Mouse (Mus musculus) spleen, postnatal 36 days (tissue): ENCODE measurements around the gene Myocd.

ENCODE experiments used
- DNase-seq, 2 experiments: peaks; one replicate each; pipeline ENCODE4 v3.0.0; 2022; ENCODE audit warnings: low spot score in 2 of 2, mixed read lengths in 1 of 2

Gene Myocd

DNA sequence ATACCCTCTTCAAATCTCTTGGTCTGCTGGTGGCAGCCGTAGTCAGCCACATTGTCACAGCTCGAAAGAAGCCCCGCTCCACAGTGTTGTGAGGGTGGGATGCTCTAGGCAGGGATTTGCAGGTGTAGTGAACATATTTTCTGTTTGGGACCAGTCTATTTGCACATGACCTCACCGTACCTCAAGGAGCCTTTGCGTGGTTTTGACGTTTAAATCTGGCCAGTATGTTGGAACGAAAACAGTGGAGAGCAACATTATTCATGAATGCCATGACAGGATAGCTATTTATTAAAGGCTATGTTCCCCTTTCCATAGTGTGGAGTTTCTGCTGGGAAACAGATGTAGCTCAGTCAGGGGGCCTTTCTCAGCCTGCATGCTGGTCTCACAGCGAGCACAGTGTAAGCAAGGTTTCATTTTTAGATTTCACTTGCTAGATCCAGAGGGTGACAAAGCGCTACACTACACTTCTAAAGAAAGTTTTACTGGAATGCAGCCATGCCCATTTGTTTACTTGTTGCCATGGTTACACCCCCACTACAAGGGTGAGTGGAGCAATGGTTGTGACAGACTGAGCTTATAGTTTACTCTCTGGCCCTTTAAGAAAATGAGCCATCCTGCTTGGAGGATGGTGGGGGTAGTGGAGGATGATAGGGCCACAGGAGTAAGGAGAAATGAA is 54.7 kb downstream of the Myocd start:
- no peak for DNase-seq

DNA sequence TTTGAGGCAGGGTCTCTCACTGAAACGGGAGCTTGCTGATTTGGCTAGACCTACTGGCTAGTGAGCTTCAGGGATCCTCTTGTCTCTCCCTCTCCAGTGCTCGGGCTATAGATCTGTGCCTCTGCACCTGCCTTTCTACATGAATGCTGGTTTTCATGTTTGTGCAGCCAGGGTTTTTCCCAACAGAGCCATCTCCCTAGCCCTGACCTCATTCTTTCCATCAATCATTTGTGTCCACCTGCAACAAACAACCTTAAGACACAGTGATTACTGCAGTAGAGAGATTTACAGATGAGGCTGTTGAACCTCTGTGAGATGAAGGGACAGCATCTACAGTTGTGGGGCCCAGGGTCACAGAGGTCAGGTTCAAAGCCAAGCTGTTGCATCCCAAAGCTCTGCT is 56.0 kb downstream of the Myocd start:
- no peak for DNase-seq

DNA sequence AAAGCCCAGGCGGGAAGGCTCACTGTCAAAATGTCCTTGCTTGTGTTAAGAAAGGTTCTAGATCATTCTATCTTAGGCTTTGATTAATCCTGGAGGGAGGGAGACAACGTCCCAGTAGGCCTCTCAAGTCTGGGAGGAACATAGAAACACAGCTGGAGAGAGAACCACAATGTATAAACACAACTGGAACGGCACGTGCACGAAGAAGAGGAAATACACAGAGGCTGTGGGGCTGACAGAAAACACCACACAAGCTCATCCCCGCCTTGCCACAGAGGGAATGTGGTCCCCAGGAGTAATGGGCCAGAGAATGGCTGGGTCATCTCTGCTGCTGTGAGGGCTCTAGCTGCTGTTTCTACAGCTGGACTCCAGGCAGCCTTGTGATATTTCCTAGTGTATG is 58.1 kb downstream of the Myocd start:
- no peak for DNase-seq

DNA sequence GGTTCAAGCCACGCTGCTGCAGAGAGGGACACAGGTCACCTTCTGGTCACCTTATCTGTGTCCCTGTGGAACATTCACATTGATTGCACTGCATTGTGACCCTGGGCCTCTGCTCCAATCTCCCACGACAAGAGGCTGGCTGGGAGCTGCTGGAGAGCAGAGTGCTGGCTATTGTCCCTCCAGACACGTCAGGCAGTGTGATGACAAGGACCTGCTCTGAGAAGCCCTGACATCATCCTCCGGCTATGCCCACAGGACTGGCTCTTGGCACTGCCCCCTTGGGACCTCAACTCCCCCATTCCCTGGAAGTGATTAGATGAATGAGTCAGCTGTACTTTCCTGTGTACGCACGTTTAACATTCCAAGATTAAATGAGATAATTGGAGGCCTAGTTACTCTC is 60.3 kb downstream of the Myocd start:
- no peak for DNase-seq

DNA sequence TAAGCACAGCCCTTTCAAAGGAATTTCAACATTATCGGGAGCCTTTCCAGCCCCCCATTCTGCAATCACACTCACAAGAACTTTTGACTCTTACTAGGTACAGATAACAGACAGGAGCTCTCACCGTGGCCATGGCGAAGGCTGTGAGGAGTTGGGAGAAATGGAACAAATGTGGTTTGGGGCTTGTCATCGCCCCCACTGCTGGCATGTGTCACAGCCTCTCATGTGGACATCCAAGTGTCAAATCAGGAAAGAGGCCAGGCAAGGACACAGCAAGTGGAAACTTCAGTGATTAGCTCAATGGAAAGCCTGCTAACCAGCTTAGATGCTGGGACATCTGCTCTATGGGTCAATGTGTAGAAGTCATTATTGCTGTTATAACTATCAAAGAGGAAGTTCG is 64.5 kb downstream of the Myocd start:
- DNase-seq: no peak

DNA sequence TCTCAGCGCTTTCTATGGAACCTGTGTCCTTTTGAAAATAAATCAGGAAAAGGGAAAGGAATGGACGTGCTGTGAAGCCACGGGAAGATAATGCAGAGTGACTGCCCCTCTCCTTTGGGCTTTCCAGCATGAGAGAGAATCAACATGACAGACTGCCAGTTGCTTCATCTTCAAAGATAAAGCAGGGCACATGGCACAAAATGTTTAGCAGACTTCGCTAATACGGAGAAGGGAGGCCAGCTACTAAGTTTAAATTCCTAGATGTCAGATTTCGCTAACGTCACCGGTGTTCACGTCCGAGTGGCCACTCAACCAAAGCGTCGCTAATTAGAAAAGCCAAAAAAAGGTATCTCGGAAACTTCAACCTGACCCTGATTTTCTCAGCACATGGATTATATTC is 65.1 kb downstream of the Myocd start:
- DNase-seq: no peak

DNA sequence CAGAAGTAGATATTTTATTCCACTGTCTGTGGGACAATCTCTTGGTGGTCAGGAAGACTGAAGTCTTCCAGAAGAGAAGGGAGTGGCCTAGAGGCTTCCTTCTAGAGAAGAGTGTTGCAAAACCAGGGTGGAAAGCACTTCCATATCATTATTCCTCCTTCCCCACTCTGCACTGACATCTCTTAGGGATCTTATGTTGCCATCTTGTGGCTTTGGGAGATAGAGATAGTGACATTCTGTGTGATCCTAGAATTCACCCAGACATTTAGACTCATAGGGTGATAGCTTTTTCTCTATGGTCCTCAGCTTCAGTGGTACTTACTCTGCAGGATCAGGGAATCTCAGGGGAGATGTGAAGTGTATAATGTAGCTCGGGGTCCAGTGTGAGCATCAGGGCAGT is 66.8 kb downstream of the Myocd start:
- DNase-seq: no peak

DNA sequence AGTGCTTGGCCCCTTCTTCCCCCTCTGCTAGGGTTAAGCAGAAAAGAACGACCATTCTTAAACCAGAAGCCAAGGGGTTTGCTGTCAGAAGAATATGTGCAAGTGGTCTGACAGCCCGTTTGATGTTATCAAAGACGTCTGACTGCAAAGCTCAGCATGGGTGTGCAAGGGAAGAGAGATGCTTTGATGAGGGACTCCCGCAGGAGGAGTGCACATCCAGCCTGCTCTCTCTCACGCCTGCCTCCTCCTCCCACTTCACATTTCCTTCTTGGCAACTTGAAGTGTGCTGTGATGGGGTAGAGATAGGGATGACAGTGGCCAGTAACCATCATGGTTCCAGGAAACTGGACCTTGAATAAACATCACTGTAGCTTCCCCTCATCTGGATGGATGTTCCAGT is 67.6 kb downstream of the Myocd start:
- DNase-seq: no peak

DNA sequence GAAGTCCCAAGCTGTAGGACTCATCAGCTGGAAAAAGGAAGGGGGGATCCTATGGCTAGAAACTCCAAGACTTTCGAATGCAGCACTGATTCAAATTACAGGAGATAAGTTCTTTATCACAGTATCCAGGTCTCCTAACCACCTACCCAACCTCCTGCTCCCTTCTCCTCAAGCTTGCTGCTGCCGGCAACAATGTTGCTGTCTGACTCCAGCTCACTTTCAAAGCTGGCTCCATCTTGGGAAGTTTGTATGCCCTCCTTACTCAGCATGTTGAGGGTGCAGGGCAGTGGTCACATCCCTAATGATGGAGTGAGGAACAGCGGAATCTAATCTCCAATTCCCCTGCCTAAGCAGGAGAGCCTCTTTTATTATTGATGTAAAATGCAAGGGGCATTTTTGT is 71.8 kb downstream of the Myocd start:
- DNase-seq: no peak

DNA sequence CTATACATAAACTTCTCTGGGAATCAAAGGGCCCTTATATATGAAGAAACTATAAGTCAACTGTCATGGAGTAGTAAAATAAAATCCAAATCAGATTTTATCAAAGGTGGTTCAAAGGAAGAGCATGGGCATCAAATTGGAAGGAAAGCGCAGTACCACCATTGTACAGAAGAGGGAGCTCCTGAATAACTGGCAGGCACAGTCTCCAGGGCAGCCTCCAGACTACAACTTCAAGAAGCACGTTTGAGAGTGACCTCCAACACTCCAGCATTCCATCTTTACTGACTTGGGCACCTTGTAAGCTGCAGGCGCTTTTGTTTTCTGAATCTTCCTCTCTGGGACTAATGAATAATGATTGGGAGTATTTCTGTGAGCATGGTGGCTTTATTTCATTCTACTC is 72.5 kb downstream of the Myocd start:
- no peak for DNase-seq

DNA sequence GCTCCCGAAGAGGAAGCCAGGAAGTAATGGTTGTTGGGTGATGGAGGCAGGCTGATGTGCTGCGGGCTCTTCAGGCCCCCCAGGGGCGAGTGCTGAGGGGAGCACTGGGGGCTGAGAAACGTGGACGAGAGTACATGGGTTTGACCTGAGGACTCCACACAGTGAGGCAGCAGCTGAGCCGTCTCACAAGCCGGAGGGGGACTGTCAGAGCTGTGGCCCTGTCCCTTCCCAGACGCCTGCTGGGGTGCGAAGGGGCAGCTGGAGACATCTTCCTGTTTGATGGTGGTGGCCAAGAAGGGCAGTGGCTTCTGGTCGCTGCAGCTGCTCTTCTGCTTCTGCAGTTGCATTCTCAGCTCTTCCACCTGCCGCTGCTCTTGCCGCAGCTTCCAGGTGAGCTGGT is 82.8 kb downstream of the Myocd start:
- no peak for DNase-seq

DNA sequence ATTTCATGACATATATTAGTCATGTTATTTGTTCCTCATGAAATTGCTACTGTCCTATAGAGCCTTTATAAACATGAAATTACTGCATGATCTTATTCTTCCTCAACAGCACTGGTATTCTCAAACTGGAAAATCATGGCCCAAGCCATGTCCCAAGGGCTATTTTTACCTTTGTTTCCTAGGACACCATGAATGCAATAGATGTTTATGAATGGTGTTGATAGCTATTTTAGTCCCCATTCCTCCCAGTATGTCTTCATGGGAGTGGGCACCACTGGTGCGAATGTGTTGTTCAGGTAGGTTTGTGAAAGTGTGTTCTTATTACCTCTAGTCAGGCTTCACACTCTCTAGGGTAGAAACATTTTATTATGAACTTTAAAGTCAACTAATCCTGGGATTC is 84.7 kb downstream of the Myocd start:
- DNase-seq: no peak

DNA sequence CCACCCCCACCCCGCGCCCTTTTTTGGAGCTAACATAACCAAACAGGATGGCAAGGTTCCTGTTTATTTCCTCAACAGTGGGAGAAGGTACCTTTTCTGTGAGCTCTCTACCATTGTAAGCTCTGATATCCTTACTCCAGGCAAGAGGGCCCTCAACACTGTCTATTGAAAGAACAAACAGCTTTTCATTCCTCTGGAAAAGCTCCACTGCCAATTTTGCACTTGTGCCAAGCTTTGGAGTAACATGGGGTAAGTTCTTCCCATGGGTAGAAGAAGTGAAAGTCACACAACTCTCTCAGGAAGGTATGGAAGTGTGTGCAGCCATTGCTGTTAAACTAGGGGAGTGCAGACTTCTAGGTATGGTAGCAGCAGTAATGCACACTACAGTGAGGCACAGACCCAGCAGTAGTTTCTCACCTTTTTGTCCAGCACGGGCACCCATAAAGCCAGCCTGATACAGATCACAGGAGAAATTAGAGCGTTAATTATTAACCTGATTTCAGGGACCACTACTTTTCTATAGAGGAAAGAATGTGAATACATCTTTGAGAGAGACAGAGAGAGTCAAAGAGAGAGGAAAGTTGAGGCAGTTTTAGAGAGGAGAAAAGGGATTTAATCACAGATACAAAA is 99.6 kb downstream of the Myocd start:
- no peak for DNase-seq

DNA sequence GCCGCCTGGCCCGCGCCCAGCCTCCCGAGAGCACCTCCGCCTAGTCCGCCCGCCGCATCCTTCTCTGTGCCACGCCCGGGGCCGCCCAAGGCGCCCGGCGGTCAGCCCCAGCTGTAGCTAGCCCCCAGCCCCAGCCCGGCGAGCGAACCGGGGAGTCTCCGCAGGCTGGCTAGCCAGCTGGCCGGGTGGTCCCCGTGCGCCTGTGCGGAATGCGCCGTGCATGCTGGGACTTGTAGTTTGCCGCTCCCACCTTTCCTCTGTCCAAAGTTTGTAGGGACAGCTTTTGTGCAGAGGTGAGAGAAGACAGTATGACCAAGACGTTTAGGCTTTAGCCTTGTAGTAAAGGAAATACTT is 107.0 kb downstream of the Myocd start, which contains the start of gene Arhgap44:
Gene Arhgap44, minus strand, starts transcription at position 195 of the 354 bp plus-strand sequence.
- DNase-seq: no peak

DNA sequence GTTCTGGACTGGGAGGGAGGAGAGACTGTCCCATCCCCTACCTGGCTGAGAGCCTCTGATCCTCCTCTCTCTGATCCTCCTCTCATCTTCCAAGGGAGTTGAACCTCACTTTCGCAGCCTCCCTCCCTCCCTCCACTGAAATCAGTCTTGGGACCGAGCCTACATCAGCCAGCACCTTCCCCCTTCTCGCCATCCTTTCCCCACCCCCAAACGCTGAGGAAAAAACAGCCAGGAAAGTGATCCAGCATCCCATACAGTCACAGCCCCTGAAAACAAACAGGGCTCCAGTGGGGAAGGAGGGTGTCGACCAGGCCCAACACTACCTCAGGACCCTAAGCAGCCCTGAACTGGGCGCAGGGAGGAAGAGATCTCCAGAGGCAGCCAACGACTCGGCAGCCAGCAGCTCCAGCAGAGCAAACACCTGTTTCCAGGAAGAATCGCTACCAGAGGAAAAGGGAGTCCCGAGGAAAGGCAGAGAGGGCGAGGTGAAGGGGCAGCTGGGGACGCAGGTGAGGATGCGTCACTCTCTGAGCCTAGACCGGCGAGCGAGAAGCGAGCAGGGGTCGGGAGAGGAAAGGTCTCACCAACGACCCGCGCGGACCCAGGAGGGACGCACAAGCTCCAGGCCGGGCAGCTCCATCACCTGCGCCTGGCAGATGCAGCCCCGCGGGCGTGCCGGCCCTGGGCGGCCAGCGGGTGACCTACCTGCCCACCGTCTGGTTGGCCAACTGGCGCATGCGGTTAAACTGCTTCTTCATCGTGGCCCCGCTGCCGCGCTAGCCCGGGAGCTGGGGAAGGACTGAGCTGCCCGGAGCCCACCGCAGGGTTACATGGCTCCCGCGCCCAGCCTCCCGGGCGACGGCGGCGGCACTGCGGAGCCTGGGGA is 107.7 kb downstream of the Myocd start:
- no peak for DNase-seq

DNA sequence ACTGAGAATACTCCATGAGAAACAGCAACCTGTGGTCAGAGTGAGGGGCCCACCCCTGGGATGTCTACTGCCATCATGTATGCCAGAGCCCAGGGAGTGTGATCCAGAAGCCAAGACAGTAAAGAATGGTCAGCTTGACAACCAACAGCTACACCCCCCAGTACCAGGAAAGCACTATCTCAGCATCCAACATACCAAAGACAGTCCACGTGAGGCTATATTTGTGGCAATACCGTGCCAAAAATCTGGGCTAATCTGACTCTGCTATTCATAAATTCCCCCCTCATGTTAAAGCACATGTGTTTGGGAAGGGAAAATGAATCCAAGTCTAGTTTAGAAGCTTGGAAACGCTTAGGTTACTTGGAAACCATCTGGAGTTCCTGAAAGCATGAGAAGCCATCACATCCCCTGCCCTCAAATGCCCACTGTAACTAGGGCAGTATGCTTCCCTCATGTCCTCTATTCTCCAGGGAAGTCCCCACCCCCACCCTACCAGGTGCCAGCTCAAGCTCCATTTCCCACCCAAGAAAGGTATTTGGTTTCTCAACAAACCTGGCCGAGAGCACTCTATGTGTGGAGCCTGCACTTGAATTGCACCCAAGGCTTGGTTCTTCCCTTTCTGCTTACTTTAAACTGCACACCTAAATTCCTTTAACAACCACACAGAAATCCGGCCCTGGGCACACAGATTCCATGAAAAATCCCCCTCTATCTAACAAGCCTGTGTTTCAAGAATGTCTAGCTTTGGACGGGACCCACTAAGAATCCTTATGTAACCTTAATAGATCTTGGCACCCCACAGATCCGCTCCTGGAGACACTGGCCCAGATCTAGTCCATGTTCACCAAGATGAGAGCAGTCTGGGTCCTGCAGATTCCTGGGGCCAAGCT is 108.6 kb downstream of the Myocd start:
- no peak for DNase-seq

DNA sequence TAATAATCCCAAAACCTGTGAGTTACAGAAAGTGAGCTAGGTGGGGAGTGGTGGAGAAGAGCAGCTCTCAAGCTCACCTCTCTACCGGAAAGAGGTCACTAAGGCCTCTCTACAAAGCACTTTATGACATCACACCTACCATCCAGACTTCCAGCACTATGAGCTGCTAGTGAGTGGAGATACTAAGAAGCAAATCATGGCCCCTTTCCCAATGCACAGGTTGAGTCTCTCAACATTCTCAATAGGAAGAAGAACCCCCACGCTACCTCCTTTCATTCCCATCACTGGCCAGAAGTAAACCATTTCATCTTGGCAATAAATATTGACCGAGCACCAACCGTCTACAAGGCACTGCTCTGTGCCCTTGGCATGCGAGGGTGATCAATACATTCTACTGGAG is 110.0 kb downstream of the Myocd start, which contains the start of gene 1700086D15Rik:
Gene 1700086D15Rik, minus strand, starts transcription at position 101 of the 400 bp plus-strand sequence.
- no peak for DNase-seq

DNA sequence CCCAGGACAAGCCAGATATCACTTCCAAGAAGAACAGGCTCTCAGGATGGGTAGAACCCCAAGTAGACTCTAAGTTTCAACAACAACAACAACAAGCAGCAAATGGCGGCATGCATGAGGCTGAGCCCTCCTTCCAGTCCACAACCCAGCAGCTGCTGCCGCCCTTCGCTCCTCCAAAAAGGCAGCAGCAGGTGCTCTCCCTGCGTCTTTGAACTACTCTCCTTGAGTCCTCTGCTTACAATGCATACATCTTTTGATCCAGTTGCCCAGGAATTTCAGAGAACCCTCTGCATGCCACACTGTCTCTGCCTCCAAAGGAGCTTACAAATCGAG is 111.2 kb downstream of the Myocd start:
- DNase-seq: no peak

DNA sequence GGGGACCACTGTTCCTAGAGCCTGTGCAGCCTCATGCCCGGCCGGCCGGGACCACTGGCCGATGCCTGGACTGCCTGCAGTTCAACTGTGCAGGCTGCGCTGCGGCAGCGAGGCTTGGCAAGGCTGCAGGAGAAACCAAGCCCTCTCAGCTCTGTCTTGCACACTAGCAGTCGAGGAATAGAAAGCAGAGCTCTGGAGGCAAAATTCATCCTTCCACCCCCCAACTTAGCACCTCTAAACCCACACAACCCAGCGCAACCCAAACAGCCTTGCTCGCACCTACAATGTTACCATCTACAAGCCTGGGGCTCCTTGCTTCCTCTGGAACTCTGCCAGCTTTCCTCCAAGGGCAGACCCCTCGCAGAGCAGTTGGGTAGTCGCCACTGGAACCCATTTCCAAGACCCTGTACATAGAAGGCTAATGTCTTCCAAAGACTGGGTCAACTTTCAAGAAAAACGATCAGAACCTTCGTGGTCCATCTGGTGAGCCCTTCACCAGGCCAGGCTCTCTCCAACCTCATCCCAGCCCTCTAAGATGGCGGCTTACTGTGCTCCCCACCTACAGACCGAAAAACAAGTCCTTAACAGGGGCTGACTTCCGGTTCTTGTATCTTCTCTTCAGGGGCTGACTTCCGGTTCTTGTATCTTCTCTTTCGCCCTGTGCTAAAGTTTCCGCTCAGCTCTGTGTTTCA is 111.7 kb downstream of the Myocd start:
- no peak for DNase-seq

DNA sequence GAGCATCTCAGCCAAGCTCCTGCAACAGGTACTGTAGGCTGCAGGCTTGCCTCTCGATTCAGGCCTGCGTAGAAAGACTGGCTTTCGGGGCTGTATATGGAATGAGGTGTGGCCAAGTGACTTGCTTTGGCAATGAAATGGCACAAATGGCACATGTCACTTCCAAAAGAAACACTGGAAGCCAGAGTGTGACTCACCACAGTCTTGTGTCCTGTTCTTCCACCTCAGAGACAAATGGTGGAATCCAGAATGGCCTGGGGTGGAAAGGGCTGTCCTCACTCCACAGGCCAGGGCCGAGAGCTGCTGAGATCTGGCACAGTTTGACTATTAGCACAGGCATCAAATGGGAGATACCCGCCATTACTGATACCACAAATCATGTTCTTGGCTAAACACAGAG is 116.8 kb downstream of the Myocd start:
- DNase-seq: no peak

DNA sequence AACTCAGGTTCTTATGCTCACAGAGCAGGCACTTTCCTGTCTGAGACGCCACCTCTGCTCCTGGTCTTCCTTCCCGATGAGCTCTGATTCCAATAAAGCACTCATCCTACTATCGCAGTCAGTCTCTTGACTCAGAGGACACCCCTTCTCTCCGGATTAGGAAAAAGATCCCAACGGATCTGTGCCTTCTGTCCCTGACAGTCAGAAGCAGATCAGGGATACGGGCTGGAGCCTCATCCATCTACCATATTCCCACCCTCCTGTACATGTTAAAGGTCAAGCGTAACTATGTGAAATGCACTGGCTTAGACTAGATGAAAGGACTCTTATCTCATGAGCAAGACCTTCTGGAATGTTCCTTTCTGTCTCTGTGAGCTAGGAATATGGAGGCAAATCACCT is 121.3 kb downstream of the Myocd start:
- no peak for DNase-seq
